Mouse (Mus musculus): ENCODE measurements at regions not wholly inside any gene's neighbourhood (a gene's known extent, or its start where the extent isn't known, plus 50 kb on each side); places are given as distances from the start of the nearest gene placed in this dataset.
"Not testable (repeated sequence)": the region's sequence is repeated elsewhere in the genome, so short reads cannot be mapped to it uniquely, and the experiment has no call there.

GRCm38 (mm10) chr5:133885016-133885415, 214.5 kb upstream of the Castor2 start:
- Histone ChIP-seq H3K4me2 (ENCODE audit: low read depth, low read length) (no peak overlapping the region), H3K4me1 (ENCODE audit: control insufficient read depth, insufficient read depth, low read length) (peaks cover 16% of the 10 kb centered on the region), H3K9me3 (ENCODE audit: control insufficient read depth, low read length) (no peaks in the 10 kb centered on the region), H3K4me3 (ENCODE audit: low read depth, low read length) (no peak overlapping the region), H3K27me3 (replicated peaks; ENCODE audit: control insufficient read depth, insufficient read depth, low read length) (no peaks in the 10 kb centered on the region), H3K27ac (replicated peaks; ENCODE audit: low read depth, low read length) (peak overlapping the region; percentile 56), H3K9ac (ENCODE audit: low read depth, low read length) (no peak overlapping the region), H3K36me3 (ENCODE audit: control insufficient read depth, insufficient read depth, low read length) (no peaks in the 10 kb centered on the region)
- DNase-seq (ENCODE audit: low spot score) (peak; percentile 95), ATAC-seq (ENCODE audit: low read depth) (peak; percentile 95)
- WGBS: 8% methylated on average over 6 of the region's 6 CpGs

GRCm38 (mm10) chr5:133884593-133884992, 214.9 kb upstream of the Castor2 start:
- 30% methylated on average over 2 of the region's 2 CpGs for WGBS
- peak; percentile 71 for DNase-seq (ENCODE audit: low spot score)
- peak; percentile 36 for ATAC-seq (ENCODE audit: low read depth)
- peaks cover 16% of the 10 kb centered on the region for H3K4me1 ChIP-seq (ENCODE audit: control insufficient read depth, insufficient read depth, low read length)
- H3K4me2 ChIP-seq (ENCODE audit: low read depth, low read length): no peak overlapping the region
- no peak overlapping the region for H3K9ac ChIP-seq (ENCODE audit: low read depth, low read length)
- H3K9me3 ChIP-seq (ENCODE audit: control insufficient read depth, low read length): no peaks in the 10 kb centered on the region
- peak overlapping the region; percentile 56 for H3K27ac ChIP-seq (replicated peaks; ENCODE audit: low read depth, low read length)
- no peak overlapping the region for H3K4me3 ChIP-seq (ENCODE audit: low read depth, low read length)
- H3K36me3 ChIP-seq (ENCODE audit: control insufficient read depth, insufficient read depth, low read length): no peaks in the 10 kb centered on the region
- H3K27me3 ChIP-seq (replicated peaks; ENCODE audit: control insufficient read depth, insufficient read depth, low read length): no peaks in the 10 kb centered on the region

DNA sequence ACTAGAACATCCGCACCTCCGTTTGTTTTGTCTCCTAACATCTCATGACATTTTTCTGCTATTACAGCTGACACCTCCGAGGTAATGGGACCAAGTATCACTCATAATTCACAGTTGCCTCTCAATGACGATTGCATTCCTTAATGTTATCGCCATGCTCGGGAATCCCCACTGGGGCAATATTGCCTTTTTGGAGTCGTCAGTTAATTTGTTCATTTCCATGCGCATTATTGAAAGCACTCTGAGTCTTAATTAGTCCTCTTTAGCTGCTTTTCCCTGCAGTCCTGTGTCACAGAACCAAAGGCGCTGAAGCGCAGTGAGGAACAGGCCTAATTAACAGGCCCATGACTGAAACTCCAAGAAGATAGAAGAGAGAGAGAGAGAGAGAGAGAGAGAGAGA, 255.0 kb upstream of the Castor2 start:
- DNase-seq (ENCODE audit: low spot score): no peak

GRCm38 (mm10) chr5:133842059-133842706, 257.3 kb upstream of the Castor2 start:
- not testable (repeated sequence) for ATAC-seq (ENCODE audit: low read depth); H3K4me2 ChIP-seq (ENCODE audit: low read depth, low read length); H3K9ac ChIP-seq (ENCODE audit: low read depth, low read length); H3K27ac ChIP-seq (replicated peaks; ENCODE audit: low read depth, low read length); DNase-seq (ENCODE audit: low spot score); H3K36me3 ChIP-seq (ENCODE audit: control insufficient read depth, insufficient read depth, low read length); H3K4me1 ChIP-seq (ENCODE audit: control insufficient read depth, insufficient read depth, low read length); H3K9me3 ChIP-seq (ENCODE audit: control insufficient read depth, low read length); H3K27me3 ChIP-seq (replicated peaks; ENCODE audit: control insufficient read depth, insufficient read depth, low read length); H3K4me3 ChIP-seq (ENCODE audit: low read depth, low read length)
- WGBS: 56% methylated on average over 14 of the region's 42 CpGs

More for the DNA sequence above, 255.0 kb upstream of the Castor2 start:
- Histone ChIP-seq H3K36me3 (ENCODE audit: control insufficient read depth, insufficient read depth, low read length) (no peaks in the 10 kb centered on the region), H3K9me3 (ENCODE audit: control insufficient read depth, low read length) (0 out of 2 replicates have a peak, but pooled peaks cover under 1% of the 10 kb centered on the region), H3K9ac (ENCODE audit: low read depth, low read length) (no peak overlapping the region), H3K4me3 (ENCODE audit: low read depth, low read length) (no peak overlapping the region), H3K27ac (replicated peaks; ENCODE audit: low read depth, low read length) (no peak overlapping the region), H3K4me1 (ENCODE audit: control insufficient read depth, insufficient read depth, low read length) (no peaks in the 10 kb centered on the region), H3K4me2 (ENCODE audit: low read depth, low read length) (no peak overlapping the region), H3K27me3 (replicated peaks; ENCODE audit: control insufficient read depth, insufficient read depth, low read length) (peaks cover 7% of the 10 kb centered on the region; the same call in 1 of the 2 replicates)
- 67% methylated on average over 10 of the region's 10 CpGs for WGBS
- no peak for ATAC-seq (ENCODE audit: low read depth)

GRCm38 (mm10) chr5:133838286-133838685, 261.2 kb upstream of the Castor2 start:
- Histone ChIP-seq H3K9ac (ENCODE audit: low read depth, low read length) (no peak overlapping the region), H3K27me3 (replicated peaks; ENCODE audit: control insufficient read depth, insufficient read depth, low read length) (peaks cover 4% of the 10 kb centered on the region; the same call in 1 of the 2 replicates), H3K4me1 (ENCODE audit: control insufficient read depth, insufficient read depth, low read length) (no peaks in the 10 kb centered on the region), H3K4me2 (ENCODE audit: low read depth, low read length) (no peak overlapping the region), H3K36me3 (ENCODE audit: control insufficient read depth, insufficient read depth, low read length) (no peaks in the 10 kb centered on the region), H3K9me3 (ENCODE audit: control insufficient read depth, low read length) (no peaks in the 10 kb centered on the region), H3K4me3 (ENCODE audit: low read depth, low read length) (no peak overlapping the region), H3K27ac (replicated peaks; ENCODE audit: low read depth, low read length) (no peak overlapping the region)
- ATAC-seq (ENCODE audit: low read depth) (no peak), DNase-seq (ENCODE audit: low spot score) (no peak)
- WGBS: 38% methylated on average over 5 of the region's 5 CpGs

DNA sequence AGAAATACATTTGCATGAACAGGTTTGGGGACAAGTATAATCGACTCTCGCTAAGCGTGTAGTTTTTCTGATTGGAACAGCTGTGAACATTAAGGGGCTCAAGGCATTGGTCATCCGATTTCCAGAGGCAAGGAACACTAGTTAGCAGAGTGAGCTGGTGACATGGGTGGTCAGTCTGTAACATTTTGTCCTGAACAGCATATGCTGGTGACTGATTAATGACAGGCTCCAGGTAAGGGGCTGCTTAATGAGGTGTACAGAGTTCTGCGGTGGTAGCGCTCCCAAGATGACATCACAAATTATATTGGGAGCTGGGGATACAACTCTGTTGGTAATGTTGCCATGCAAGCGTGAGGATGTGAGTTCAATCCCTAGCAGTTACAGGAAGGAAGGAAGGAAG, 266.3 kb upstream of the Castor2 start:
- Histone ChIP-seq H3K27me3 (replicated peaks; ENCODE audit: control insufficient read depth, insufficient read depth, low read length) (no peaks in the 10 kb centered on the region), H3K4me3 (ENCODE audit: low read depth, low read length) (no peak overlapping the region), H3K9me3 (ENCODE audit: control insufficient read depth, low read length) (no peaks in the 10 kb centered on the region), H3K9ac (ENCODE audit: low read depth, low read length) (no peak overlapping the region), H3K4me1 (ENCODE audit: control insufficient read depth, insufficient read depth, low read length) (no peaks in the 10 kb centered on the region), H3K27ac (replicated peaks; ENCODE audit: low read depth, low read length) (no peak overlapping the region), H3K36me3 (ENCODE audit: control insufficient read depth, insufficient read depth, low read length) (no peaks in the 10 kb centered on the region), H3K4me2 (ENCODE audit: low read depth, low read length) (no peak overlapping the region)
- DNase-seq (ENCODE audit: low spot score) (no peak), ATAC-seq (ENCODE audit: low read depth) (no peak)
- 82% methylated on average over 7 of the region's 7 CpGs for WGBS

GRCm38 (mm10) chr5:133828226-133828625, 271.3 kb upstream of the Castor2 start:
- WGBS: 91% methylated on average over 13 of the region's 13 CpGs
- no peak for DNase-seq (ENCODE audit: low spot score)
- ATAC-seq (ENCODE audit: low read depth): no peak
- no peaks in the 10 kb centered on the region for H3K9me3 ChIP-seq (ENCODE audit: control insufficient read depth, low read length)
- H3K27ac ChIP-seq (replicated peaks; ENCODE audit: low read depth, low read length): no peak overlapping the region
- no peaks in the 10 kb centered on the region for H3K4me1 ChIP-seq (ENCODE audit: control insufficient read depth, insufficient read depth, low read length)
- H3K36me3 ChIP-seq (ENCODE audit: control insufficient read depth, insufficient read depth, low read length): no peaks in the 10 kb centered on the region
- no peaks in the 10 kb centered on the region for H3K27me3 ChIP-seq (replicated peaks; ENCODE audit: control insufficient read depth, insufficient read depth, low read length)
- H3K4me2 ChIP-seq (ENCODE audit: low read depth, low read length): no peak overlapping the region
- H3K4me3 ChIP-seq (ENCODE audit: low read depth, low read length): no peak overlapping the region
- no peak overlapping the region for H3K9ac ChIP-seq (ENCODE audit: low read depth, low read length)

DNA sequence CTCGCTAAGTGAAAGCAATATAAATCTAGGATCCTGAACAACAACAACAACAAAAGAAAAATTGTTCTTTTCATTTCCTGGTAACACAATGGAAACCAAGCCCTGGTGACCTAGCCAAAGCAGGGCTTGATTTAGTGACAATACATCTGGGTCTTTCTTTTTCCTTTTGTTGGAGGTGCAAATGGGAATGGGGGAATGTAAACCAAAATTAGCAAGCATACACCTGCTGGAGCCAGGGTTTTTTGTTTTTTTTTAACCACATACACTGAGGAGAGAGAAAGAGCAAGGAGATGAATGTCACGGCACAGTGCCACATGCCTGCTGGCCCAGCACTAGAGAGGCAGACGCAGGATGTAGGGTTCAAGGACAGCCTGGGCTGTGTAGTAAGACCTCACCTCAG, 275.6 kb upstream of the Castor2 start:
- no peak for ATAC-seq (ENCODE audit: low read depth)

DNA sequence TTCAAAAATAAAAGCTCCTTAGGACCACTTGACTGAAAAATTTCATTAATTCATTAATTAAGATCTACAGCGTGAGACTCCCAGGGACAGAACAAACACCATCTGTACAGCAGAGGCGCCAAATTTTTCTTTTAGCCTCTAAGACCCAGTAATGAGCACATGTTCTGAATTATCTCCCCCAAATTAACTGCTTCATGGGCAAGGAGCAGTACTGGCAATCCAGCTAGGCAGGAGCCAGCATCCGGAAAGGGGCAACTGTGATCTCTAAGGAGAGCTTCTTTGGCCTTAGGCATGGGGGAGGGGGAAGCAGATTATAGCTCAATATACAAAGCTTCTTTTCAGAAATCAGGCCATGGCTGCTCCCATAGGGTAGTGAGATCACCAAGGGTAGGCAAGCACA, 278.2 kb upstream of the Castor2 start:
- H3K4me3 ChIP-seq (ENCODE audit: low read depth, low read length): no peak overlapping the region
- 30% methylated on average over 3 of the region's 3 CpGs for WGBS
- no peaks in the 10 kb centered on the region for H3K36me3 ChIP-seq (ENCODE audit: control insufficient read depth, insufficient read depth, low read length)
- H3K27ac ChIP-seq (replicated peaks; ENCODE audit: low read depth, low read length): no peak overlapping the region
- no peak overlapping the region for H3K4me2 ChIP-seq (ENCODE audit: low read depth, low read length)
- H3K9me3 ChIP-seq (ENCODE audit: control insufficient read depth, low read length): no peaks in the 10 kb centered on the region
- H3K27me3 ChIP-seq (replicated peaks; ENCODE audit: control insufficient read depth, insufficient read depth, low read length): no peaks in the 10 kb centered on the region
- ATAC-seq (ENCODE audit: low read depth): no peak; the same call in 1 of the 2 replicates
- H3K9ac ChIP-seq (ENCODE audit: low read depth, low read length): no peak overlapping the region
- peak; percentile 72 for DNase-seq (ENCODE audit: low spot score)
- H3K4me1 ChIP-seq (ENCODE audit: control insufficient read depth, insufficient read depth, low read length): 0 out of 2 replicates have a peak, but pooled peaks cover 3% of the 10 kb centered on the region

More for the DNA sequence above, 275.6 kb upstream of the Castor2 start:
- no peaks in the 10 kb centered on the region for H3K9me3 ChIP-seq (ENCODE audit: control insufficient read depth, low read length)
- H3K36me3 ChIP-seq (ENCODE audit: control insufficient read depth, insufficient read depth, low read length): no peaks in the 10 kb centered on the region
- no peak overlapping the region for H3K27ac ChIP-seq (replicated peaks; ENCODE audit: low read depth, low read length)
- 80% methylated on average over 3 of the region's 3 CpGs for WGBS
- H3K9ac ChIP-seq (ENCODE audit: low read depth, low read length): no peak overlapping the region
- no peaks in the 10 kb centered on the region for H3K27me3 ChIP-seq (replicated peaks; ENCODE audit: control insufficient read depth, insufficient read depth, low read length)
- no peak overlapping the region for H3K4me3 ChIP-seq (ENCODE audit: low read depth, low read length)
- H3K4me1 ChIP-seq (ENCODE audit: control insufficient read depth, insufficient read depth, low read length): 0 out of 2 replicates have a peak, but pooled peaks cover 3% of the 10 kb centered on the region
- no peak overlapping the region for H3K4me2 ChIP-seq (ENCODE audit: low read depth, low read length)
- no peak for DNase-seq (ENCODE audit: low spot score)
